Mouse (Mus musculus) adrenal gland, postnatal 25 days (tissue): ENCODE measurements around the gene D030056L22Rik. TPM values are rescaled to one million over a fixed set of nuclear protein-coding genes. Genes with fewer than 3 reads are reported as not detected.

ENCODE experiments used
- DNase-seq: peaks from one replicate; pipeline ENCODE4 v3.0.0; 2021; ENCODE audit warnings: mixed read lengths
- long read RNA-seq: library from polyadenylated mRNA; stranded (forward); transcript quantifications from one replicate; pipeline ENCODE4 v2.0.0, GENCODE M21; 2021
- total RNA-seq: library from RNA; stranded (reverse); gene quantifications from 2 replicates; pipeline ENCODE4 v1.2.3, GENCODE M21; 2021

D030056L22Rik gene
- 11.8 and 13.2 TPM in 2 replicates for total RNA-seq
- long read RNA-seq, transcript D030056L22Rik-201 (2 exons, 1,631 nt), result minor isoform, 5 of 27 reads
- long read RNA-seq, transcript D030056L22Rik-202 (2 exons, 1,677 nt), result major isoform, 20 of 27 reads
- long read RNA-seq, partial matches to known transcripts, result 0 of 27 reads
- long read RNA-seq, other reads (novel, unspliced or antisense), result 2 of 27 reads

- DNase-seq, result peak; percentile 98
Measured at GRCm38 (mm10) chr19:18712866-18713300, at the start of gene D030056L22Rik. D030056L22Rik (plus strand) TSS chr19:18713193.

- DNase-seq, result no peak
Measured at GRCm38 (mm10) chr19:18663904-18664303, 49.1 kb upstream of the D030056L22Rik start.

- DNase-seq, result no peak
Measured at GRCm38 (mm10) chr19:18666966-18667365, 46.0 kb upstream of the D030056L22Rik start.

GRCm38 (mm10) chr19:18669551-18669950 lies 43.4 kb upstream of the D030056L22Rik start:
- DNase-seq, result no peak

- peak; percentile 99 for DNase-seq
Measured at GRCm38 (mm10) chr19:18670608-18671007, 42.4 kb upstream of the D030056L22Rik start, which contains the start of gene Carnmt1. Carnmt1 (plus strand) TSS chr19:18670764.

GRCm38 (mm10) chr19:18671056-18671741 lies 41.8 kb upstream of the D030056L22Rik start:
- DNase-seq, result peak; percentile 56

- DNase-seq, result no peak
Measured at GRCm38 (mm10) chr19:18672498-18672897, 40.5 kb upstream of the D030056L22Rik start.

GRCm38 (mm10) chr19:18673116-18673515 lies 39.9 kb upstream of the D030056L22Rik start:
- DNase-seq, result no peak

GRCm38 (mm10) chr19:18682142-18682541 lies 30.9 kb upstream of the D030056L22Rik start:
- DNase-seq, result peak; percentile 12

- DNase-seq, result no peak
Measured at GRCm38 (mm10) chr19:18687556-18687955, 25.4 kb upstream of the D030056L22Rik start.

- no peak for DNase-seq
Measured at GRCm38 (mm10) chr19:18692176-18692575, 20.8 kb upstream of the D030056L22Rik start.

GRCm38 (mm10) chr19:18692768-18693167 lies 20.2 kb upstream of the D030056L22Rik start:
- DNase-seq, result no peak

- no peak for DNase-seq
Measured at GRCm38 (mm10) chr19:18695116-18695515, 17.9 kb upstream of the D030056L22Rik start.

GRCm38 (mm10) chr19:18695552-18695951 lies 17.4 kb upstream of the D030056L22Rik start:
- DNase-seq, result no peak

- DNase-seq, result no peak
Measured at GRCm38 (mm10) chr19:18708101-18708500, 4.9 kb upstream of the D030056L22Rik start.

GRCm38 (mm10) chr19:18710903-18711302 lies 2.1 kb upstream of the D030056L22Rik start:
- DNase-seq, result no peak

- DNase-seq, result no peak
Measured at GRCm38 (mm10) chr19:18711589-18711988, 1.4 kb upstream of the D030056L22Rik start.

- no peak for DNase-seq
Measured at GRCm38 (mm10) chr19:18712153-18712865, 684 bp upstream of the D030056L22Rik start.

GRCm38 (mm10) chr19:18713357-18713756 lies 364 bp downstream of the D030056L22Rik start:
- peak; percentile 53 for DNase-seq

GRCm38 (mm10) chr19:18716374-18716773 lies 3.4 kb downstream of the D030056L22Rik start:
- peak; percentile 39 for DNase-seq

GRCm38 (mm10) chr19:18720337-18720736 lies 7.3 kb downstream of the D030056L22Rik start:
- no peak for DNase-seq

- DNase-seq, result no peak
Measured at GRCm38 (mm10) chr19:18725186-18725585, 12.2 kb downstream of the D030056L22Rik start.

GRCm38 (mm10) chr19:18730255-18730654 lies 17.3 kb downstream of the D030056L22Rik start:
- no peak for DNase-seq
